Mouse (Mus musculus): ENCODE measurements around the gene Map2k1. TPM values are rescaled to one million over a fixed set of nuclear protein-coding genes. Genes with fewer than 3 reads are reported as not detected.
A peak's percentile ranks its signal among the peaks of the same experiment; 100 is the strongest.
"Not testable (repeated sequence)": the region's sequence is repeated elsewhere in the genome, so short reads cannot be mapped to it uniquely, and the experiment has no call there.

Gene Map2k1
- polyA plus RNA-seq, 1 experiment = 0.58 TPM

DNA sequence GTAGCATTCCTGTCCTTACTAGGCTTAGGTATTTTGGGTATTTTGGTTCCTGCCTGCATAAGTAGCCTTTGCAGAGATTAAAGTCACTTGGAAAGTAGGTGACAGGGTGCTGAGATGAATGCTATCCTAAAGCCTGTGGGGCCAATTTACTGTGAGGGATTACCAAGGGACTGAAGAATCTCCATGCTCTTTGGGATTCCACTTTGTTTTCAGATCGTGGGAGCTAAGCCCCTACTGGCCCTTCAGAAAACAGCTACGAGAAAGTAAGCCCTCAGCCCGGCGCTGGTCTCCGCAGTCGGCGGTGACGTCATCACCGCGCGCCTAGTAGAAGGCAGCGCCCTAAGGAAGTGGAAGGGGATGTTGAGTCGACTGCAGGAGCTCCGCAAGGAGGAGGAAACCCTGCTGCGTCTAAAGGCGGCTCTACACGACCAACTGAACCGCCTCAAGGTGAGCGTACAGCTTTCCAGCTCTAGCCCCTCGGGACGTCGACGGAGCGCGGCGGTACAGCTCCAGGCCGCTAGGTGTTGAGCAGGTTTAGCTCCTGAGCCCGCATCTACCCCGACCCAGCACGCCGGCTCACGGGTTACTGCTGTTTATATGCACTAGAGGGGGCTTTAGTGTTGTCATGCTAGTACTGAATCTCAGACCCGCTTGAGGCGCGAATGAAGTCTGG, 74.3 kb downstream of the Map2k1 start, which contains the start of gene Snapc5:
Gene Snapc5, plus strand, starts transcription at position 301 of the 673 bp plus-strand sequence.
- no peaks in the 10 kb centered on the region for H3K27me3 ChIP-seq (ENCODE audit: control insufficient read depth)

GRCm38 (mm10) chr9:64178610-64178973, 74.8 kb downstream of the Map2k1 start:
- no peak for TF ChIP-seq TAL1 (IDR thresholded peaks at IDR 0.05; ENCODE audit: low read length)
- no peak for TF ChIP-seq GATA1 (IDR thresholded peaks at IDR 0.05; ENCODE audit: low read length)
- Histone ChIP-seq H3K4me3 (replicated peaks) (peak overlapping the region; percentile 65), H3K36me3 (ENCODE audit: control insufficient read depth) (peaks cover 84% of the 10 kb centered on the region), H3K4me1 (ENCODE audit: control insufficient read depth) (peaks cover 43% of the 10 kb centered on the region), H3K27me3 (ENCODE audit: control insufficient read depth) (no peaks in the 10 kb centered on the region), H3K9me3 (ENCODE audit: control insufficient read depth, low read length) (no peaks in the 10 kb centered on the region)

More for the DNA sequence above, 74.3 kb downstream of the Map2k1 start, which contains the start of gene Snapc5:
- TF ChIP-seq GATA1 (IDR thresholded peaks at IDR 0.05; ENCODE audit: low read length) = no peak
- TF ChIP-seq TAL1 (IDR thresholded peaks at IDR 0.05; ENCODE audit: low read length) = no peak
- Histone ChIP-seq H3K4me1 (ENCODE audit: control insufficient read depth) (peaks cover 40% of the 10 kb centered on the region), H3K9me3 (ENCODE audit: control insufficient read depth, low read length) (no peaks in the 10 kb centered on the region), H3K36me3 (ENCODE audit: control insufficient read depth) (peaks cover 87% of the 10 kb centered on the region), H3K4me3 (replicated peaks) (peak within 1 kb of the TSS; percentile 65)

- peak overlapping the region; percentile 68 for H3K4me3 ChIP-seq (replicated peaks)
- TF ChIP-seq GATA1 (IDR thresholded peaks at IDR 0.05; ENCODE audit: low read length) = no peak
- H3K9me3 ChIP-seq (ENCODE audit: control insufficient read depth, low read length) = no peaks in the 10 kb centered on the region
- peaks cover 62% of the 10 kb centered on the region for H3K36me3 ChIP-seq (ENCODE audit: control insufficient read depth)
- H3K4me1 ChIP-seq (ENCODE audit: control insufficient read depth) = peaks cover 55% of the 10 kb centered on the region
- no peaks in the 10 kb centered on the region for H3K27me3 ChIP-seq (ENCODE audit: control insufficient read depth)
Measured at GRCm38 (mm10) chr9:64175378-64175777, 78.1 kb downstream of the Map2k1 start.

GRCm38 (mm10) chr9:64174766-64175165, 78.7 kb downstream of the Map2k1 start:
- peaks cover 60% of the 10 kb centered on the region for H3K36me3 ChIP-seq (ENCODE audit: control insufficient read depth)
- no peaks in the 10 kb centered on the region for H3K9me3 ChIP-seq (ENCODE audit: control insufficient read depth, low read length)
- peak overlapping the region; percentile 68 for H3K4me3 ChIP-seq (replicated peaks)
- no peaks in the 10 kb centered on the region for H3K27me3 ChIP-seq (ENCODE audit: control insufficient read depth)
- TF ChIP-seq GATA1 (IDR thresholded peaks at IDR 0.05; ENCODE audit: low read length) (no peak), TAL1 (IDR thresholded peaks at IDR 0.05; ENCODE audit: low read length) (no peak)
- H3K4me1 ChIP-seq (ENCODE audit: control insufficient read depth) = peaks cover 53% of the 10 kb centered on the region

GRCm38 (mm10) chr9:64174341-64174740, 79.1 kb downstream of the Map2k1 start:
- Histone ChIP-seq H3K36me3 (ENCODE audit: control insufficient read depth) (peaks cover 60% of the 10 kb centered on the region), H3K27me3 (ENCODE audit: control insufficient read depth) (no peaks in the 10 kb centered on the region), H3K4me3 (replicated peaks) (peak overlapping the region; percentile 68), H3K4me1 (ENCODE audit: control insufficient read depth) (peaks cover 49% of the 10 kb centered on the region), H3K9me3 (ENCODE audit: control insufficient read depth, low read length) (no peaks in the 10 kb centered on the region)
- TF ChIP-seq GATA1 (IDR thresholded peaks at IDR 0.05; ENCODE audit: low read length) = no peak
- TF ChIP-seq TAL1 (IDR thresholded peaks at IDR 0.05; ENCODE audit: low read length) = no peak

DNA sequence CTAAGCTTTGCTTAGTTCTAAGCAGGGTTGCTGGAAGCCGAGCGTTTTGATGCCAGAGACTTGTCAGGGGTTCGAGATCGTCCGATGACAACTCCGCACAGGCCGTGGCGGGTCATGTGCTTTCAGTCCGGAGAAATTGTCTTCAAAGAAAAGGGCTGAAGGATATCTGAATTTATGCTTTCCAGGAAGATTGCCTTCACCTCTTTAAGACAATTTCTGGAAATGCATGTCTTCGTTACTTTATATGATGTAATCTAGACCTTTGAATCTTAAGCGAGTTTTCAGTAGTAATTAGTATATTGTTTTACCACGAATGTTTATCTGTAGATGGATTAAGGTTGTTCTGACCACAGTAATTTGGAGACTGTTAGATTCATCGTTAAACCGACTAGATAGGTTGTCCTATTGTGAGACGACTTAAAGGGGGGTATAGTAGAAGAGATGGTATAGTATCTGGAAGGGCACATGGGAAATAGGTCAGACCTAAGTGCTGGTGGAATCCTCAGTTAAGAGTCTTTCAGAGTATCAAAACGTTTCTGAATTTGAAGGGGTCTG, 79.7 kb downstream of the Map2k1 start:
- Histone ChIP-seq H3K36me3 (ENCODE audit: control insufficient read depth) (peaks cover 62% of the 10 kb centered on the region), H3K4me3 (replicated peaks) (peak overlapping the region; percentile 68), H3K4me1 (ENCODE audit: control insufficient read depth) (peaks cover 47% of the 10 kb centered on the region), H3K9me3 (ENCODE audit: control insufficient read depth, low read length) (no peaks in the 10 kb centered on the region), H3K27me3 (ENCODE audit: control insufficient read depth) (no peaks in the 10 kb centered on the region)
- TF ChIP-seq GATA1 (IDR thresholded peaks at IDR 0.05; ENCODE audit: low read length) = no peak
- no peak for TF ChIP-seq TAL1 (IDR thresholded peaks at IDR 0.05; ENCODE audit: low read length)

DNA sequence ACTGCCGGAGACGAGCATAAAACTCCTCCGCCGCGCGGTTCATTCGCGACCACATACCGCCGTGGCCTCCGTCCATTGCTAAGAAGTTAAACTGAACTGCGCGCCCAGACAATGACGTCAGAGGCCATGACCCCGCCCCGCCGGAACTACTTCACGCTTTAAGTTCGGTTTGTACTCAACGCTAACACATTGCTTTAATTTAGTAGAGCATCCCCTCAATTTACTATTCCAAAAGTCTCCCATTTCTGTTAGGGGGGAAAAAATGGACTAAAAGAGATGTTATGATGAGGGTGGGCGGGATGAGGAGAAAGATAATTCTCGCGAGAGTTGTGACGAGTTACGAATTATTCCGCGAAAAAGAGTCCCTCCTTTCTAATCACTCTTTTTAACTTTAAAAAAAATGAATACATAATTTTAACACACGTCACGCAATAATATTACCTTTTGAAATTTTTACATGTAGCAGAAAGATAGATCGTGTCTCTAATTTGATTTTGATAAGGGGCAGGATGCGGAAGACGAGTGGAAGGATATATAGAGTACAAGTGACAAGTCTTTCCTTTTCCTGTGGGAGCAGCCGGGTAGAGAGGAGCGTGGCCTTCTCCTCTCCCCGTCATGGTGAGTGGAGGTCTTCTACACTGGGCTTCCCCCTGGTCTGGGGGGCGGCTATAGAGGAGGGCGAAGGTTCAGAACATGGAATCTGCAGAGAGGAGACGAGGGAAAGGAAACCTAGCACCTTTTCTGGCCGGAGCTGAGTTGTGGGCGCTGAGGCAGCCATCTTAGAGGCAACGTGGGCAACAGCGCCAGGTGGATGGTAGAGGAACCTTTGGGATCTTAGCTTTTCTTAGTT, 80.4 kb downstream of the Map2k1 start, which contains the start of the genes Zwilch and Rpl4:
Gene Zwilch, minus strand, starts transcription at position 289 of the 850 bp plus-strand sequence.
Gene Rpl4, plus strand, starts transcription at position 560 of the 850 bp plus-strand sequence.
- Histone ChIP-seq H3K27me3 (ENCODE audit: control insufficient read depth) (no peaks in the 10 kb centered on the region), H3K4me3 (replicated peaks) (peak within 1 kb of the TSS; percentile 68), H3K4me1 (ENCODE audit: control insufficient read depth) (peaks cover 43% of the 10 kb centered on the region), H3K9me3 (ENCODE audit: control insufficient read depth, low read length) (no peaks in the 10 kb centered on the region), H3K36me3 (ENCODE audit: control insufficient read depth) (peaks cover 62% of the 10 kb centered on the region)
- TF ChIP-seq TAL1 (IDR thresholded peaks at IDR 0.05; ENCODE audit: low read length) (no peak), GATA1 (IDR thresholded peaks at IDR 0.05; ENCODE audit: low read length) (peak; percentile 60)

- Histone ChIP-seq H3K4me1 (ENCODE audit: control insufficient read depth) (peaks cover 43% of the 10 kb centered on the region), H3K4me3 (replicated peaks) (peak overlapping the region; percentile 68), H3K9me3 (ENCODE audit: control insufficient read depth, low read length) (no peaks in the 10 kb centered on the region)
Measured at GRCm38 (mm10) chr9:64172145-64172815, 81.2 kb downstream of the Map2k1 start.

GRCm38 (mm10) chr9:64169967-64170366, 83.5 kb downstream of the Map2k1 start:
- not testable (repeated sequence) for H3K9me3 ChIP-seq (ENCODE audit: control insufficient read depth, low read length); H3K27me3 ChIP-seq (ENCODE audit: control insufficient read depth); H3K4me3 ChIP-seq (replicated peaks)
- H3K4me1 ChIP-seq (ENCODE audit: control insufficient read depth) = peaks cover 26% of the 10 kb centered on the region
- peaks cover 62% of the 10 kb centered on the region for H3K36me3 ChIP-seq (ENCODE audit: control insufficient read depth)

More at GRCm38 (mm10) chr9:64172145-64172815, 81.2 kb downstream of the Map2k1 start:
- no peak for TF ChIP-seq GATA1 (IDR thresholded peaks at IDR 0.05; ENCODE audit: low read length)
- no peak for TF ChIP-seq TAL1 (IDR thresholded peaks at IDR 0.05; ENCODE audit: low read length)
- H3K36me3 ChIP-seq (ENCODE audit: control insufficient read depth) = peaks cover 62% of the 10 kb centered on the region
- H3K27me3 ChIP-seq (ENCODE audit: control insufficient read depth) = no peaks in the 10 kb centered on the region
